Mouse (Mus musculus): ENCODE data around the gene Pard3b. TPM values are rescaled to one million over a fixed set of nuclear protein-coding genes. Genes with fewer than 3 reads are reported as not detected.

Pard3b gene
- polyA plus RNA-seq, 1 experiment, result 5.7 TPM

DNA sequence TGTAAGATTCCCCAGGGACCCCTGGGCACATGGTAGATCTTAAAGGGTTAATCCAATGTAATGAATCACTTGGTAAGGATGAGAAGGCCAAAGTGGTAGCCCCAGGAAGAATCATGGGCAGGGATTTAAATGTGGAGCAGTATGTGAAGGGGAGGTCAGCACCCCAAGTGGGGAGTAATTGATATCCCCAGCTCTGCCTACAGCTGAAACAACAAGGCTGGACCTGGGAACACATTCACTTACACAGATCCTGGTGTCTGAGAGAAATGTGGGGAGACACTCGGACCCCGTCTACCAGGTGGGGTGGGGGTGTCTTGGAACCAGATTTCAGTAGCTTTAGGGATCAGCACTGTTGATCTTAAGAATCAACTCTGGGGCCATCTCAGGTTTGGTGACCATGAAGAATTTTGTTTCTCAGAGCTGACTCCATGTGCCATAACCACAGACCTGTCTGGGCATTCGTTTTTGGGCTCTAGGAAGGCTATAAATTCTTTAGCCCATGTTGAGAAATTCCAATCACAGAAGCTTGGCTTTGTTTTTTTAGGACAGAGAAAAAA, 979.6 kb downstream of the Pard3b start:
- no peaks in the 10 kb centered on the region for H3K4me1 ChIP-seq (ENCODE audit: control insufficient read depth, insufficient read depth, low read length)
- TF ChIP-seq POLR2A (IDR thresholded peaks at IDR 0.05; ENCODE audit: borderline replicate concordance, extremely low read depth, low read depth, low read length), result no peak
- no peak for TF ChIP-seq CTCF (IDR thresholded peaks at IDR 0.05; ENCODE audit: insufficient read depth, low read length)
- DNase-seq, result no peak
- WGBS, result 76% methylated on average over 3 of the region's 3 CpGs
- no peak overlapping the region for H3K4me3 ChIP-seq (replicated peaks; ENCODE audit: extremely low read depth, low read depth, low read length)

DNA sequence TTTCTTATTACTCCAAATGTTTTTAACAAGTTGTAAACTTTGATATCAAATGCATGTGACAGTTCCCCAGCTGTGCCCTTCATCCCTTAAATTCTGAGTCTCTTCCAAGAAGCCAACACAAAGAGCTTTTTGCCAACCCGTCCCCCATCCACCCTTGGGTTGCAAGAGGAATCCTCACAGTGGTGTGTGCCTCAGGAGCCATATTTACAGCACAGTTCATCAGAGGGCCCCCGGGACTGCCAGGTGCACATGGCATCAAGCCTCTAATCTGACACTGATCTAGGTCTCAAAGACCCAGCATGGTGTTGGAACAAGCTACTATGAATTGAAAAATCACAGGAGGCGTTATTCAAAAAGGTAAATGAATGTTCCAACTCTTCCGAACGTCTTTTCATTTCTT, 980.8 kb downstream of the Pard3b start:
- 93% methylated on average over 5 of the region's 5 CpGs for WGBS
- no peak for DNase-seq
- Histone ChIP-seq H3K4me1 (ENCODE audit: control insufficient read depth, insufficient read depth, low read length) (no peaks in the 10 kb centered on the region), H3K4me3 (replicated peaks; ENCODE audit: extremely low read depth, low read depth, low read length) (no peak overlapping the region)
- TF ChIP-seq POLR2A (IDR thresholded peaks at IDR 0.05; ENCODE audit: borderline replicate concordance, extremely low read depth, low read depth, low read length) (no peak), CTCF (IDR thresholded peaks at IDR 0.05; ENCODE audit: insufficient read depth, low read length) (no peak)

DNA sequence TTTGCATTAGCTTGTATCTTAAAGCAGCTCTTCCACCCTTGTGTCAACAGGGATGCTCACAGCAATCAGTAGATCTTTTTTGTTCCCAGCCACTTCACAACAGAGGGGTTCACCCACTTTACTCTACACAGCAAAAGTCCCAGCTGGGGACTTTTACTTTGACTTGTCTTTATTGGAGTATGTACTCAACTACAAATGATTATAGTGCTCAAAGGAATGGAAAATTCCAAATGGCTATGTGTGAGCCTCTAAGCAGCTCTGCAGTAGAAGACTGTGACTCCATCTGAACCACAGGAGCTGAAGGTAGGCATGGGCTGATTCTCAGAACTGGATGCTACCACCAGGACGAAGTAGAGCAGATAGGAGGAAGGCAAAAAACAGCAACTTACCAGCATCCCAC, 983.8 kb downstream of the Pard3b start:
- DNase-seq, result no peak
- Histone ChIP-seq H3K4me3 (replicated peaks; ENCODE audit: extremely low read depth, low read depth, low read length) (no peak overlapping the region), H3K4me1 (ENCODE audit: control insufficient read depth, insufficient read depth, low read length) (no peaks in the 10 kb centered on the region; the same call in 1 of the 2 replicates)
- 82% methylated on average over 1 of the region's 1 CpGs for WGBS
- no peak for TF ChIP-seq POLR2A (IDR thresholded peaks at IDR 0.05; ENCODE audit: borderline replicate concordance, extremely low read depth, low read depth, low read length)
- no peak for TF ChIP-seq CTCF (IDR thresholded peaks at IDR 0.05; ENCODE audit: insufficient read depth, low read length)

DNA sequence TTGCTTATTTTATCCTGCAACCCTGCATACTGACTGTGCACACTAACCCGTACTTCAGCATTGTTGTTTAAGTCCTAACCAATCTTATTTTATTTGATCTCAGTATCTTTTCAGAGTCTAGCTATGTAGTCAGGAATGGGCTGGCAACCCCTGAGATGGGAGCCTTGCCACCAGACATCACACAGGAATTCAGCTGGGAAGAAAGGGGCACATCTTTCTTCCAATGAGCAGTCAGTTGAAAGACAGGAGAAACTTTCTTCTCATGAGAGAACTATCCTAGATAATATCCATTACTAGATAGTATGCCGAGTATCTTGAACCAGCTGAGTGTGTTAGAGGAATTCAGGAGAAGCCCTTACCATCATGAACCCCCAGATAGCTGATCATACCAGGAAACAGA, 985.5 kb downstream of the Pard3b start:
- H3K4me1 ChIP-seq (ENCODE audit: control insufficient read depth, insufficient read depth, low read length), result no peaks in the 10 kb centered on the region; the same call in 1 of the 2 replicates
- no peak for DNase-seq
- no peak for TF ChIP-seq POLR2A (IDR thresholded peaks at IDR 0.05; ENCODE audit: borderline replicate concordance, extremely low read depth, low read depth, low read length)
- no peak for TF ChIP-seq CTCF (IDR thresholded peaks at IDR 0.05; ENCODE audit: insufficient read depth, low read length)
- 87% methylated on average over 2 of the region's 2 CpGs for WGBS
- no peak overlapping the region for H3K4me3 ChIP-seq (replicated peaks; ENCODE audit: extremely low read depth, low read depth, low read length)

DNA sequence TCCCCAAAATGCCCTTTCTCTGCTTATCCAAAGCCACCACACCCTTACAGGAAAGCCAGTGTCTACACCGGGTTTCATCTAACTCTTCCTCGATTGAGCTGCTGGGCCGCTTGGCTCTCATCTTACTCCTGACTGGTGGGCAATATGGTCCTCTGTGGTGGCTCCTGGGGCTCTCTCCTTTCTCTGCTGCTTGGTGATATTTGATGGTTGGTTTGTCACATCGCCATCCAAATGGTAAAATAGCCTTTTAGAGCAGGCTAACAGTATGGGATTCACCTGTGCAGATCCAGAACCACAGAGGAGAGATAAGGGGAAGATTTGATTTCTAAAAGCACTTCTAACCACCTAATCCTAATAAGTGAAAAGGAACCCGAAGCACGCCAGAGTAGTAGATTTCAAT, 986.2 kb downstream of the Pard3b start:
- TF ChIP-seq CTCF (IDR thresholded peaks at IDR 0.05; ENCODE audit: insufficient read depth, low read length), result no peak
- TF ChIP-seq POLR2A (IDR thresholded peaks at IDR 0.05; ENCODE audit: borderline replicate concordance, extremely low read depth, low read depth, low read length), result no peak
- H3K4me1 ChIP-seq (ENCODE audit: control insufficient read depth, insufficient read depth, low read length), result no peaks in the 10 kb centered on the region; the same call in none of the 2 replicates
- no peak overlapping the region for H3K4me3 ChIP-seq (replicated peaks; ENCODE audit: extremely low read depth, low read depth, low read length)
- WGBS, result 89% methylated on average over 6 of the region's 6 CpGs
- no peak for DNase-seq

DNA sequence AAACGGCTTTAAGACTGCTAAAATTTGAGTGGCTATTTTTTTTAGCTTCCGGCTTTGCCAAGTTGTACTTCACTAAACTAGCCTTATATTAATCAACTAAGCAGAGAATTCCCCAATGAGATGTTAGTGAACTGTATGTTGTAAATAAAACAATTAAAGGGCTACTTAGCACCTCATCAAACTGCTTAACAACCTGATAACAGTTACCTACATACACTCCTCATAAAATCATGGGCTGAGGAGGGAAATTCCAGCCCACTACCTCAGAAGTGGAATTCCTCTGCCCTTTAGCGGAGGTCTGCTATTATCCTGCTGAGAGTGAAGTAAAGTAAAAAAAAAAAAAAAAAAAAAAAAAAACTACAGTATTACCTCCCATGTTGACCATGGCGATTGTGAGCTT, 986.7 kb downstream of the Pard3b start:
- Histone ChIP-seq H3K4me1 (ENCODE audit: control insufficient read depth, insufficient read depth, low read length) (peaks cover 2% of the 10 kb centered on the region), H3K4me3 (replicated peaks; ENCODE audit: extremely low read depth, low read depth, low read length) (no peak overlapping the region)
- DNase-seq, result no peak
- TF ChIP-seq CTCF (IDR thresholded peaks at IDR 0.05; ENCODE audit: insufficient read depth, low read length), result no peak
- no peak for TF ChIP-seq POLR2A (IDR thresholded peaks at IDR 0.05; ENCODE audit: borderline replicate concordance, extremely low read depth, low read depth, low read length)
- WGBS, result 74% methylated on average over 4 of the region's 4 CpGs

DNA sequence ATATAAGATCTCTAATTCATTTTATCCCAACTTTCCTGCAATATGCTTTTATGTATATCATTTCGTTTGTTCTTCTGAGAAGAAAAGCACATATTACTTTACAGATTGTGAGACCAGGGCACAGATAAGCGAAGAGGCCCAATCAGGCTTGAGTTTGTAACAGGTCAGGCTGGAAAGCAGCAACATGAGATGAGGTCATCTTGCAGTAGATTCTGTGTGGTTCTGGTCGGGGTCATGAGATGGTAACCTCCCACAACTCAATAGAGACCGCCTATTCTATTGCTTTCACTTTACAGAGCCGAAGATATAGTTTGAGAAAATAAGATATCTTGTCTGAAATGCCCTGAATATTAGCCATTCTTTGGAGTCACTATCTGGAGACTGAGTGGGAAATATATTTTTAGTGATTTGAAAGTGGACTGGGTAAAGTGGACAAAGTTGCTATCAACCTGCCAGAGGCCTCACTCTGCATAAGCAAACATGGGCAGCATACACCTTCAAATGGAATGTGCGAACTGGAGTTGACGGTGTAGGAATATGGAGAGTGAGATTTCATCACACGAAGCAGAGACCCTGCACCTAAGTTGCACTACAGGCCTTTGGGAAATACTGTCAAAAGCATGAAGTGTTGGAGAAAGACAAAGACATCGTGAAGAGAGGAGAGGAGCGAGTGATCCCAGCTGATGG, 987.3 kb downstream of the Pard3b start:
- no peak for DNase-seq
- peaks cover 2% of the 10 kb centered on the region for H3K4me1 ChIP-seq (ENCODE audit: control insufficient read depth, insufficient read depth, low read length)
- WGBS, result 72% methylated on average over 10 of the region's 10 CpGs
- no peak for TF ChIP-seq CTCF (IDR thresholded peaks at IDR 0.05; ENCODE audit: insufficient read depth, low read length)
- TF ChIP-seq POLR2A (IDR thresholded peaks at IDR 0.05; ENCODE audit: borderline replicate concordance, extremely low read depth, low read depth, low read length), result no peak
- H3K4me3 ChIP-seq (replicated peaks; ENCODE audit: extremely low read depth, low read depth, low read length), result no peak overlapping the region

DNA sequence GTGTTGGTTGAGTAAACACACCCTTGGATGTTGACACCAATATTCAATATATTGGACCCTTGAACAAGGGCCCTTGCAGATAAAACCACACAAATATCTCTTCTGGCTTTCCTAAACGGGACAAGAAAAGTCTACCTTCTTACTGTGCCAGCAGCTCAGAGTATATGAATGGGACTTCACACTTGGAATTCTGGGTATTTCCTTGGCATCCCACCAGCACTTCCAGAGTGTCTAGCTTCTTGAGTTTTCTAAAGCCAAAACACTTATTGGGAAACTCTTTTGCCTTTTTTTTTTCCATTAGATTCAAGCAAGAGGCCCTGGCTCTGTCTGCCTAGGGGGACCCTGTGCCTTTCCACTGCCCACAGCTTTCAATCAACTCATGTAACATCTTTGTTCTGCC, 991.3 kb downstream of the Pard3b start:
- no peak for TF ChIP-seq CTCF (IDR thresholded peaks at IDR 0.05; ENCODE audit: insufficient read depth, low read length)
- TF ChIP-seq POLR2A (IDR thresholded peaks at IDR 0.05; ENCODE audit: borderline replicate concordance, extremely low read depth, low read depth, low read length), result no peak
- no peak overlapping the region for H3K4me3 ChIP-seq (replicated peaks; ENCODE audit: extremely low read depth, low read depth, low read length)
- 33% methylated on average over 1 of the region's 1 CpGs for WGBS
- peaks cover 2% of the 10 kb centered on the region for H3K4me1 ChIP-seq (ENCODE audit: control insufficient read depth, insufficient read depth, low read length)
- peak; percentile 17 for DNase-seq

DNA sequence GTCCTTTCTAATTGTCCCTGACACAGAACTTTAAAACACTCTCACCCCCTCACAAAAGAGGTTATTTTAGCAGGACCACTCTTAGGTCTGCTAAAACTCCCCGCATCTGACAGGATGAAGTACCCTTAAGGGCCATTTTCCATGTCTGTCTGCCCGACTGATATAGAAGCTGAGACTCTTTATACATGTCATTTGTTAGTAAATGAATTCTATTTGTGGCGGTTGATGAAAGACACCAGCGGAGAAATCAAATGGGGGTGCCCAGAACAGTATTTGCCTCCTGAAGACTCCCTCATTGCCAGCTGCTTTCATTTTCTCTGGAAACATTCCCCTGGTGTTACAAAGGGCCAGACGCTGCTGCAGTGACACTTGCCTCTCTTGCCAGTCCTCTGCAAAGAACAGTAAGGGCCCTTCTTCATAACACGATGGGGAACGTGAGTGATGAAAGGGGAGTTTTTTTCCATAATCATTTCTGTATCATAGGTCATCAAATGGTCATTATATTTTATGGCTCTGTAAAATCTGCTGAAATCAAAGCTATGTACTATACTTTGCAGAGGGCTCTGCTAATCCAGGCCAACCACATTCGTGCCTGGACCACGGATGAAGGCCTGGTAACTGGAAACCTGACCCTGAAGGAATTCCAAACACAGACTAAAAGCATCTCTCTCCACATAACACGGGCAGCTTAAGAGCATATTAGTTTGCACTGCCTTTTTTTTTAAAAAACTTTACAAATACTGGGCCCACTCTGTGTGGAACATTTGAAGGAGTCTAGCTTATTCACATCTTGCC, 993.1 kb downstream of the Pard3b start:
- DNase-seq, result no peak
- TF ChIP-seq CTCF (IDR thresholded peaks at IDR 0.05; ENCODE audit: insufficient read depth, low read length), result no peak
- no peak for TF ChIP-seq POLR2A (IDR thresholded peaks at IDR 0.05; ENCODE audit: borderline replicate concordance, extremely low read depth, low read depth, low read length)
- Histone ChIP-seq H3K4me3 (replicated peaks; ENCODE audit: extremely low read depth, low read depth, low read length) (no peak overlapping the region), H3K4me1 (ENCODE audit: control insufficient read depth, insufficient read depth, low read length) (peaks cover 2% of the 10 kb centered on the region; the same call in 1 of the 2 replicates)
- 70% methylated on average over 10 of the region's 10 CpGs for WGBS
